Mouse (Mus musculus) spleen, adult 2 months (tissue): ENCODE data around the gene Ykt6.

Experiments
- CTCF ChIP-seq: fragments of 200-500 bp; IDR thresholded peaks from 2 replicates; pipeline ENCODE4 v1.5.1; 2011; ENCODE audit warnings: mild to moderate bottlenecking, inconsistent platforms; ENCODE audit not compliant: insufficient read depth, insufficient read length, insufficient replicate concordance; ENCODE audit errors: extremely low read depth
- POLR2A ChIP-seq: fragments of 200-500 bp; IDR thresholded peaks from 2 replicates; pipeline ENCODE4 v1.6.1; 2011; ENCODE audit warnings: low read depth, low read length, inconsistent platforms

- no peak for TF ChIP-seq POLR2A
- no peak for TF ChIP-seq CTCF
Observed at GRCm38 (mm10) chr11:5971202-5971601, 15.7 kb downstream of the Ykt6 start.
